Mouse (Mus musculus): Measurements from ENCODE around the gene Fam49a.

DNA sequence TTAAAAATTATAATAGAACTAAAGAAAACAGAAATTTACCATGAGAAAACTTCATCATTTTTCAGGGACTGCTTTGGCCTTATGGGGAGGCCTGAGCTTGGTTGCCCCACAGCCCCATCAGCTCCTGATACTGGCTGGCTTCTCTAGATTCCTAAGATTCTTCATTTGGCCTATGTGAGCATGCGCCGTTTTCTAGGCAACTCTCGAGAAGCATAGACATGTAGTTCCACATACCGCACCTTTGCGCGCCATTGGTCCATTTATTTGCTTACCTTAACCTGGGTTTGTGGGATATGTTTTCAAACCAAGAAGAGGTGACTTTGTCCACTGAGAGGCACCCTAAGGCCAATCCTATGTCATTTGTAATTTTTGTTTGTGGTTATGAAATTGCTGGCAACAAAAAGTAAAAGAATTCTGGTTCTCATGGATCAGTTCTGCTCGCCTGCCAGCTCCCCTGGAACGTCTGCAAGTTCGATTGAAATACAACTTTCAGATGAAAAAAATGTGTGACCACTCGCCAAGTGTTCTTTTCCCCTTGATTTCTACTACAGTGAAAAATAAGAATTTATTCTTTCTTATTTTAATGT is 21.9 kb downstream of the Fam49a start:
- TF ChIP-seq POLR2A (IDR thresholded peaks at IDR 0.05; ENCODE audit: borderline replicate concordance, extremely low read depth, insufficient read depth, insufficient read length, poor library complexity, severe bottlenecking) (no peak), CTCF (IDR thresholded peaks at IDR 0.05; ENCODE audit: borderline replicate concordance, extremely low read depth, insufficient read depth, insufficient read length) (no peak)
